Mouse (Mus musculus) right cerebral cortex, postnatal 25 days (tissue): ENCODE measurements around the gene Lat2.
A peak's percentile ranks its signal among the peaks of the same experiment; 100 is the strongest.

Source experiments
- DNase-seq: peaks from one replicate; pipeline ENCODE4 v3.0.0; 2022

Lat2 gene

GRCm38 (mm10) chr5:134568964-134569491 is 45.8 kb downstream of the Lat2 start:
- DNase-seq = no peak

GRCm38 (mm10) chr5:134568030-134568429 is 46.8 kb downstream of the Lat2 start:
- no peak for DNase-seq

DNA sequence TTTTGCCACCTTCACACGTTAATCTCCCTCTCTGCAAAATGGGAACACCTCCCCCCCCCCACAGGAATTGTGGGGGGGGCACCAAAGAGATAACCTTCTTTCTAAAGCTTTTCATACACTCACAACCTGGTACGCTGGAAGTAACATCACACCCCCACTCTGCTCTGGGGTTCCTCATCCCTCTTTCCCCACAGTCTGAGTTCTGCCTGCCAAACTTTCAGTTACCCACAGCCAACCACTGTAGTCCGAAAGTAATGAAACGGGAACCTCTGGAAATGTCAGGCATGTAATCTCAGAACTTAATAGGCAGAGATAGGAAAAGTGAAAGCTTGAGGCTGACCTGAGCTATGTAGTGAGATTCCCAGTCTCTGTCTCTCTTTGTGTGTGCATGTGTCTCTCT is 47.4 kb downstream of the Lat2 start:
- no peak for DNase-seq

- no peak for DNase-seq
These were observed 49.1 kb downstream of the Lat2 start for GRCm38 (mm10) chr5:134565696-134566095.

GRCm38 (mm10) chr5:134564272-134564671 is 50.6 kb downstream of the Lat2 start:
- no peak for DNase-seq

GRCm38 (mm10) chr5:134560450-134561171 is 54.2 kb downstream of the Lat2 start:
- no peak for DNase-seq

DNA sequence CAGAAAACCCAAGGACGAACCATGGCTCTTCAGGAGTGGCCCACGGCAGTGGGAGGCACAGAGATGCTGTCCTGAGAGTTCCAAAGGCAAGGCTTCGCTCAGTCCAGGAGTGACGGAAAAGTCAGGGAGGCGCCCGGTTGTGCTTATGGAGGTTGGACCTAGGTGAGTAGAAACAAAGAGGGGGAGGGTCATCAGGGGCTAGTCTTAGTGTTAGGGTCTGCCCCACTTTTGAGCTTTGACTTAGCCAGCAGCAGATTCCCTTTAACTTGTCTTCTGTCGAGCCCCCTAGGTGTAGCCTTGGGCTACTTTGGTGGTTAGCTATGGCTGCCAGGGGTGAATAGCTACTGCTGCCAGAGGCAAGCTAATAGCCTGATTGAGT is 54.8 kb downstream of the Lat2 start, which contains the start of gene Syna:
Gene Syna, minus strand, starts transcription at position 101 of the 379 bp plus-strand sequence.
- no peak for DNase-seq

DNA sequence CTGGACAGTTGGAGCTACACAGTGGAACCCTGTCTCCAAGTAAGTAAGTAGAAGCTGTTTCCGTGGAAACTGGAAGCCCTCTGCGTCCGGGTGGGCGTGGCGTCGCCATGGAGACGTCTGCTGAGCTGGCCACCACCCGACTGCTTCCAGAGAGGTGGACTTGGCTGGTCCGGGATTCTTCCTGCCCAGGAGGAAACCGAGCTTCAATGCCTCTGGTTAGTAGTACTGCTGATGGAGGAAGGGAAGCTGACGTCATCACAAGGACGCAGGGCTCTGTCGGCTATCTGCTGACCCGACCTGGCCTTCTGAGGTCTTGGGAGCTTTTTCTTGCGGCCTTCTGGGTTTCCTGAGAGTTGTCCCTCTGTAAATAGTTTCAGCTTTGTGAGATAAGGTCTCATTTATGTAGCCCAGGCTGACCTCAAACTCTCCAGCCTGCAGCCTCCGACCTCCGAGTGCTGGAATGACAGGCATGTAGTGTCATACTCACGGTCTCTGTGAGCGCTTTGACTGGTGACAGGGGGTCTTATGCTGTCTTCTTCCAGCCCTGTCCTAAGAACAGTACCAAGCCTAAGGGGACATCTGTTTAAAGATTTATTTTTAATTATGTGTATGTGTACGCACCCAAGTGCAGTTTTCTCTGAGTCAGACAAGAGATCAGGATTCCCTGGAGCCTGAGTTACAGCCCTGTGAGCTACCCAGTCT is 59.2 kb downstream of the Lat2 start:
- DNase-seq = peak; percentile 81

- DNase-seq = no peak
These were observed 60.8 kb downstream of the Lat2 start for GRCm38 (mm10) chr5:134553951-134554546.

DNA sequence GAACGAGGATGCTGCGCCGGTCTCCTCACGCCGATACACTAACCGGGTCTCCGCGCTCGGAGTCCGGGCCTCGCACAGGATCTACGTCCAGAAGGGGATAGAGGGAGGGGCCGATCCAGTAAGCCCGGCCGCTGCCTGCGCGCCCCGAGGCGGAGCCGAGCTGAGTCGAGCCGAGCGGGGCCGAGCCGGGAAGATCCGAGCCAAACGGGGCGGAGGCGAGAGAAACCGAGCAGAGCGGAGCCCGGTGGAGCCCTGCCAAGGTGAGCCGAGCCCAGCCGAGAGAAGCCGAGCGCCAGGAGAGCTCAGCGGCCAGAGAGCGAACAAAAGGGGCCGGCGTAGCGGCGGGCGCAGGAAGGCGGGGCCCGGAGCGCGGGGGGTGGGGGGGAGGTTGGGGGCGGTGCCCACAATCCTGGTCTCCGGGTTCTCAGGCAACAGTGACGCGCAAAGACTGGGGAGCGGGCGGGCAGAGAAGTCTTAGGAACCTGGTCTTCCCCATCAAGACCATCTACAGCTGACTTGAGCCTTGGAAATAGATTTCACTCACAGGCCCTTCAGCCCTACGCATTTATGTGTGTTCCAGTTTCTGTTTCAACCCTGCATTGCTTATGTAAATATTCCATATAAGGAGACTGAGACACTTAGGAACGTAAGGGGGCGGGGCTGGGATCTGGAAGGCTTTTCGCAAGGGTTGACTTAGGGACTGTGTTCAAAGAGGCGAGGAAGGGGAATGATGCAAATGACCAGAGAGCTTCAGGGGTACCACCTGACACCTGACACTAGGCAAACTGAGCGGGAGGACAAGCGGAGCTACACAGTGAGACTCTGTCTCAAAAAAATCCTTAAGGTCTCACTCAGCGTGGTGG is 62.5 kb downstream of the Lat2 start, which contains the start of gene Clip2:
Gene Clip2, minus strand, starts transcription at position 325 of the 863 bp plus-strand sequence.
- peak; percentile 98 for DNase-seq

GRCm38 (mm10) chr5:134551233-134552109 is 63.4 kb downstream of the Lat2 start:
- peak; percentile 65 for DNase-seq

- DNase-seq = peak; percentile 29
These were observed 64.0 kb downstream of the Lat2 start for GRCm38 (mm10) chr5:134550836-134551232.
